Mouse (Mus musculus): ENCODE results near the gene Serpina3g.

- no peak for TF ChIP-seq EP300 (IDR thresholded peaks at IDR 0.05; ENCODE audit: low read depth in 1 of 2, low read length in 2 of 2)
- no peak for TF ChIP-seq POLR2A (IDR thresholded peaks at IDR 0.05; ENCODE audit: control insufficient read depth in 1 of 2, insufficient read depth in 1 of 2, low read depth in 1 of 2, low read length in 2 of 2, poor library complexity in 1 of 2)
- TF ChIP-seq CTCF (IDR thresholded peaks at IDR 0.05 in 2 of 3, conservative IDR thresholded peaks at IDR 0.05 in 1 of 3; ENCODE audit: control insufficient read depth in 1 of 3, insufficient read depth in 1 of 3, low read depth in 2 of 3, low read length in 3 of 3, poor library complexity in 1 of 3, severe bottlenecking in 1 of 3): no peak
- TF ChIP-seq POLR2AphosphoS2 (IDR thresholded peaks at IDR 0.05; ENCODE audit: low read length): no peak
- TF ChIP-seq GATA1 (IDR thresholded peaks at IDR 0.05; ENCODE audit: low read depth, low read length): no peak
- TF ChIP-seq MAZ (IDR thresholded peaks at IDR 0.05; ENCODE audit: low read depth, low read length): no peak
- no peak for TF ChIP-seq MEF2A (IDR thresholded peaks at IDR 0.05; ENCODE audit: extremely low read depth, insufficient replicate concordance, low read depth, low read length, poor library complexity, severe bottlenecking)
- no peak for TF ChIP-seq ETS1 (IDR thresholded peaks at IDR 0.05; ENCODE audit: low read depth, low read length)
- no peak for TF ChIP-seq HCFC1 (IDR thresholded peaks at IDR 0.05; ENCODE audit: low read depth, low read length)
- no peak for TF ChIP-seq MAX (IDR thresholded peaks at IDR 0.05; ENCODE audit: low read length)
These were observed 22.2 kb upstream of the Serpina3g start for GRCm38 (mm10) chr12:104213689-104214444.

All from MEL (cell line).